Mouse (Mus musculus) neural tube, embryonic 13.5 days (tissue): ENCODE data around the gene Acap1. TPM values are rescaled to one million over a fixed set of nuclear protein-coding genes. Genes with fewer than 3 reads are reported as not detected.

ENCODE experiments used
- ATAC-seq: fragments of 200-750 bp; cut with Nextera tagmentation; 2 replicates; pipeline ENCODE4 v1.8.0; 2017; ENCODE audit warnings: low read depth, mild to moderate bottlenecking, moderate TSS enrichment, moderate library complexity
- H3K27ac ChIP-seq: fragments of 300-500 bp; sonication (generic); replicated peaks from 2 replicates; pipeline ENCODE4 v1.5.1; 2015; ENCODE audit warnings: moderate library complexity, mild to moderate bottlenecking, inconsistent platforms
- H3K27me3 ChIP-seq: fragments of 300-500 bp; sonication (generic); 2 replicates; pipeline ENCODE4 v1.6.1; 2015; ENCODE audit warnings: mild to moderate bottlenecking, inconsistent platforms
- H3K36me3 ChIP-seq: fragments of 300-500 bp; sonication (generic); 2 replicates; pipeline ENCODE4 v1.6.1; 2015; ENCODE audit warnings: mild to moderate bottlenecking, inconsistent platforms
- H3K4me1 ChIP-seq: fragments of 300-500 bp; sonication (generic); replicated peaks from 2 replicates; pipeline ENCODE4 v1.6.1; 2015; ENCODE audit warnings: inconsistent platforms
- H3K4me2 ChIP-seq: fragments of 300-500 bp; sonication (generic); 2 replicates; pipeline ENCODE4 v1.6.1; 2015; ENCODE audit warnings: inconsistent platforms, mild to moderate bottlenecking, moderate library complexity
- H3K4me3 ChIP-seq: fragments of 300-500 bp; sonication (generic); 2 replicates; pipeline ENCODE4 v1.5.1; 2015; ENCODE audit warnings: mild to moderate bottlenecking, inconsistent platforms
- H3K9ac ChIP-seq: fragments of 300-500 bp; sonication (generic); 2 replicates; pipeline ENCODE4 v1.6.1; 2015; ENCODE audit warnings: moderate library complexity, mild to moderate bottlenecking, inconsistent platforms
- H3K9me3 ChIP-seq: fragments of 300-500 bp; sonication (generic); 2 replicates; pipeline ENCODE4 v1.6.1; 2016; ENCODE audit warnings: inconsistent platforms
- WGBS: fragments of 180-500 bp; shearing (Covaris S2); methylation state at CpG from one replicate; pipeline ENCODE4 v1.1.7; 2015; 5-methylcytosine and 5-hydroxymethylcytosine counted together
- microRNA-seq: library from miRNA; unstranded; fragments of <30 nt; microRNA quantifications from one replicate; pipeline ENCODE4, GENCODE M21; 2016
- polyA plus RNA-seq: library from polyadenylated mRNA; unstranded; fragments of >200 nt; fragmentation: Nextera tagmentation; extraction: Ambion mirVana; gene quantifications from 2 replicates; pipeline ENCODE4 v1.2.1, GENCODE M21; 2015

Acap1 gene
- polyA plus RNA-seq, 1 experiment from 2014 or later = 0.80 TPM

DNA sequence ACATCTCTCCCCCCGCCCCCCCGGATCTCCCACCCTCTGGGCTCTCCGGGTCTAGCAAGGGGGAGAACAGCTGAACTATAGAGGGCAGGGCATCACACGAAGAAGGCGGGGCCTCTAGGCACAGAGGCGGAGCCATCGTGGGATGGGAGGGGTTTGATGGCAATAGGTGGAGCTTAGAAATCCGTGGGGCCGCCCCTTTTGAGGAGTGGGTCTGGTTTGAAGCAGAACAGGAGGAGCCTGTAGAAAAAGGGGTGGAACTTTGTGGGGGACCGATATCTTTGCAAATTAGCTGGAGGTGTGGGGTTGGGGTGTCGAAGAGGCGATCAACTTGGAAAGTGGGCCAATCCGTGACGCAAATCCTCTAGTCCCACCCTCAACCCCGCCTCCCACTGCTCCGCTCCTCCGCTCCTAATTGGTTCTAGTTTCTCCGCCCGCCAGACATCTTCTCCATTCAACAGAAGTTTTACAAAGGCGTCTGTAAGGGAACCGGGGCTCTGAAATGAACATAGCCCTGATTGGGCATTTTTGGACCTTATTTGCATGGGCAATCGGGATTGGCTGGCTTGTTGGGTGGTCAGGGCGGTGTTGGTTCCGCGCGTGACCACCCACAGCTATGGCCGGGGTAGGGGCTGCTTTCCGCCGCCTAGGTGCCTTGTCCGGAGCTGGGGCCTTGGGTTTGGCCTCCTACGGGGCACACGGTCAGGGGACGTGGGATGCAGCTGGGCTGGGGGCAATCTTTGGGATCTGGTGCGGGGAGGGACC, 57.2 kb downstream of the Acap1 start, which contains the start of gene Tmem256:
Gene Tmem256, plus strand, starts transcription at position 563 of the 762 bp plus-strand sequence.
- H3K9ac ChIP-seq = peak within 1 kb of the TSS; percentile 97
- peak within 1 kb of the TSS; percentile 99 for H3K4me2 ChIP-seq
- WGBS = under 1% methylated on average over 34 of the region's 34 CpGs
- ATAC-seq = peak; percentile 92
- H3K27ac ChIP-seq = peak within 1 kb of the TSS; percentile 98
- peak within 1 kb of the TSS; percentile 93 for H3K4me3 ChIP-seq
- H3K27me3 ChIP-seq = no peaks in the 10 kb centered on the region
- peaks cover 39% of the 10 kb centered on the region for H3K4me1 ChIP-seq
- no peaks in the 10 kb centered on the region for H3K9me3 ChIP-seq
- peaks cover 7% of the 10 kb centered on the region for H3K36me3 ChIP-seq

DNA sequence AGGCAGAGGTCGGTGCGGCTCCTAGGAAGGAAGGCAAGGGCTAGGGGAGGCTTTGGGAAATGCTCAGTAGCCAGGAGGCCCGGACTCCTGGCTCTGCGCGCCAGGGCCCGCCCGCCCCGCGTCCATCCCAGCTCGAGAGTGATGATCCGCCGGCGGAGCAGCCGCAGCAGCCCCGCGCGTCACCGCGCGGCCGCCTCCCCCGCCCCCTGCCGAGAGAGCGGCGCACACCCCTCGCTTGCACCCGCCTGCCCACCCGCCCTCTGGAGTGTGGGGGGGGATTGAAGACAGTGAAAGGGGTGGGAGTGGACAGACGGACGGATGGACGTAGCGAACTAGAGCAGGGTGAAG, 57.8 kb downstream of the Acap1 start, which contains the start of gene Nlgn2:
Gene Nlgn2, minus strand, starts transcription at position 181 of the 348 bp plus-strand sequence.
- no peaks in the 10 kb centered on the region for H3K27me3 ChIP-seq
- H3K9me3 ChIP-seq = no peaks in the 10 kb centered on the region
- peaks cover 12% of the 10 kb centered on the region for H3K36me3 ChIP-seq
- H3K9ac ChIP-seq = peak within 1 kb of the TSS; percentile 97
- H3K27ac ChIP-seq = peak within 1 kb of the TSS; percentile 98
- H3K4me3 ChIP-seq = peak within 1 kb of the TSS; percentile 93
- peak; percentile 75 for ATAC-seq
- WGBS = 0% methylated on average over 32 of the region's 32 CpGs
- peaks cover 40% of the 10 kb centered on the region for H3K4me1 ChIP-seq
- H3K4me2 ChIP-seq = peak within 1 kb of the TSS; percentile 99

DNA sequence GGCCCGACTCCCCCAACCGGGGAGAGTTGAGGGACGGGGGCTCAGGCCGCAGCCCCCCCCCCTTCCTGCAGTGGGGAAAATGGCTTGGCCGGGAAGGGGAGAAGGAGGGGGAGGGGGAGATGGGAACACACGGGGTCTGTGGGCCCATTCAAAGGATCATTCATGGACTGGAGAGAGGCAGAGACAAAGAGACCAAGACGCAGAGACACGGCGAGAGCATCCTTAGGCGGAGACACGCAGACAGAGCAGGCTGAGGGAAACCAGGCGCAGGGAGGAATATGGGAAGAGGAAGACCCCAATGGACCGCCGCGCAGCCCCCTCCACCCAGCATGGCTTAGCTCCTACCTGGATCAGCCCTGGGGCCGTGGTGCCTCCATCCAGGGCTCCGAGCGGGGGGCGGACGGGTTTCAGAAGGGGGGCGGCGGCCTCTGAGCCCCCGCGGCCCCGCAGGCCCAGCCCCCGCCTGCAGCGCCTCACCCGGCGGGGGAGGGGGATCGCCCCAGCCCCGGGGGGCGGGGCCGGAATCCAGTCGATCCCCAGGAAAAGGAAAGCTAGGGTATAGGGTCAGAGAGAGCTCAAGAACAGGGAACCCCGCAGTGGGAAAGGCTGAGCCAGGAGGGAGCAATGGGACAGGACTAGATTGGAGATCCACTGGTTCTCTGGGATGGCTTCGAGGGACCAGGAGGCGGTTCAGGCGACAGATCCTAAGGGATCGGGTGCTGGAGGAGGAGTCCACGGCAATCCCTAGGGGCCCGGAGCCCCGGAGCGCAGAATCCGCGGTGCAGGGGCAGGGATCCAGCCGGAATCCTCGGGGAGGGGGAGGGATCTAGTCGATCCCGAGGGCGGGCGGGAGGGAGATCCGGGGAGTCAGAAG, 58.4 kb downstream of the Acap1 start:
- Histone ChIP-seq H3K9me3 (no peaks in the 10 kb centered on the region), H3K4me2 (peak overlapping the region; percentile 99), H3K36me3 (peaks cover 19% of the 10 kb centered on the region), H3K27me3 (no peaks in the 10 kb centered on the region), H3K9ac (peak overlapping the region; percentile 97), H3K27ac (peak overlapping the region; percentile 98), H3K4me1 (peaks cover 40% of the 10 kb centered on the region), H3K4me3 (peak overlapping the region; percentile 93)
- 1% methylated on average over 51 of the region's 52 CpGs for WGBS
- ATAC-seq = peak; percentile 4; the same call in 1 of the 2 replicates

DNA sequence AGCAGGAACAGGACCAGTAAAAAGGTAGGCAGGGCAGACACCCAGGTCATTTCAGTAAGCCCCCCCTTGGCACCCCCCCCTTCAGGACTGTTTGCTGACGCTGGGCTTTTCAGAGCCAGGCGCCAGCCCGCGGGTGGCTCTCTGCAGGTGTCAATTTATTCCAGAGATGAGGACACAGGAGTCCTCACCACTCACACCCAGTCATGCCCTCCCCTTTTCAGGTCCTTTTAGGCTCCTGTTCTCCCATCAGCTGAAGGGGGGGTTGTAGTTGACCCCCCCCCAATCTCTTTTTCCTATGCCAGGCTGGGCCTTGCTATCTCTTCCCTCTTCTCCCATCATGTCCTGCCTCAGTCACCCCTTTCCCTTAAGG, 59.4 kb downstream of the Acap1 start:
- Histone ChIP-seq H3K27me3 (no peaks in the 10 kb centered on the region), H3K9me3 (no peaks in the 10 kb centered on the region), H3K4me2 (peak overlapping the region; percentile 99), H3K4me1 (peaks cover 45% of the 10 kb centered on the region), H3K4me3 (peak overlapping the region; percentile 93), H3K36me3 (peaks cover 27% of the 10 kb centered on the region), H3K9ac (peak overlapping the region; percentile 97), H3K27ac (peak overlapping the region; percentile 98)
- ATAC-seq = no peak
- WGBS = 0% methylated on average over 4 of the region's 4 CpGs

DNA sequence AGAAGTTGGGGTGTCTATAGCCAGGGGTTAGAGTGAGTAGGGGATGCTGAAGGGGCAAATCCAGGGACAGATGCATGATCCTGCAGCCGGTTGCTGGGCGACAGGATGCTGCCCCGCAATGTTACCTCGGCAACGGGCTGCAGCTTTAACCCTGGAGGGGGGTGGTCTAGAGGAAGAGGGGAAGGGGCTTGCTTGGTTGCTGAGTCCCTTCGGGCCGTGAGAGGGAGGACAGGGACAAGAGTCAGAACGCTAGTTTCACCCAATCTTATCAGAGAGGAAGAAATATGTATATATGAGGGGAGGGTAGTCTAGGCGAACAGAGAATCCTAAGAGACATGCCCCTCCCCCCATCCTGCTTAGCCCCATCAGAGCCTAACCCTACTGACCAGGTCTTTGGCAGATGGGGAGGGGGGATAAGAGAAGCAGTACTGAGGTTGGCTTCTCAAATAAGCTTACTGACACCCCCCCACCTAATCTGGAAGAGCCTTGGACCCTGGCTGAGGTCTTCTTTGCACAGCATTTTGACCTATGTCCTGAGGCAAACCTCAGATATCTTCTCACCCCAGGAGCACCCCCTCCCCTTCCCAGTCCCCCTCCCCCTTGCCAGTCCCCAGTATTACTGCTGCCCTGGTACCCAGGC, 59.9 kb downstream of the Acap1 start:
- H3K36me3 ChIP-seq = peaks cover 32% of the 10 kb centered on the region
- H3K4me2 ChIP-seq = peak overlapping the region; percentile 99
- peak overlapping the region; percentile 97 for H3K9ac ChIP-seq
- H3K27ac ChIP-seq = peak overlapping the region; percentile 98
- H3K4me3 ChIP-seq = peak overlapping the region; percentile 93
- H3K4me1 ChIP-seq = peaks cover 46% of the 10 kb centered on the region
- ATAC-seq = no peak
- H3K9me3 ChIP-seq = no peaks in the 10 kb centered on the region
- no peaks in the 10 kb centered on the region for H3K27me3 ChIP-seq
- WGBS = 0% methylated on average over 9 of the region's 9 CpGs

DNA sequence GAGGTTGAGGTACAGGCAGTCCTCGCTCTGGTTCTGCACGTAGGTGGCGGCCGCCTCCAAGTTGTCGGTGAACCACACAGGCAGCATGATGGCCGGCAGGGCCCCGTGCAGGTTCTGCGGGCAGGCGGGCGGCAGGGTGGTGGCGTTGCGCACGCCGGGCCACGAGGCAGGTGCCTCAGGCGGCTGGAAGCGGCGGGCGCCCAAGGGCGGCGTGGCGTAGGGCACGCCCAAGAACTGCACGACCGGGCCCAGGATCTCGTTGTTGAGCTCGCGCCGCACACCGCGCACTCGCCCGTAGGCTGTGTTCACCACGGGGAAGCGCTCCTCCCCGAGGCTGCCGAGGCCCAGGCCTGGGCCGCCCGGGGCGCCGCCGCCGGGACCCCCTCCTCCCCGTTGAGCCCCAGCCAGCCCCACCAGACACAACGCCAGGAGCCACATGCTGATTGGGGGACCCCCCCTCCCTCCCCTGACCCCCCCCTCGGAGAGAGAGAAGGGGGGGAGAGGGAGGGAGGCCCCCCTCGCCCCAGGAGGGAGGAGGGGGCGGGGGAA, 61.3 kb downstream of the Acap1 start:
- peak overlapping the region; percentile 98 for H3K27ac ChIP-seq
- 5% methylated on average over 45 of the region's 48 CpGs for WGBS

DNA sequence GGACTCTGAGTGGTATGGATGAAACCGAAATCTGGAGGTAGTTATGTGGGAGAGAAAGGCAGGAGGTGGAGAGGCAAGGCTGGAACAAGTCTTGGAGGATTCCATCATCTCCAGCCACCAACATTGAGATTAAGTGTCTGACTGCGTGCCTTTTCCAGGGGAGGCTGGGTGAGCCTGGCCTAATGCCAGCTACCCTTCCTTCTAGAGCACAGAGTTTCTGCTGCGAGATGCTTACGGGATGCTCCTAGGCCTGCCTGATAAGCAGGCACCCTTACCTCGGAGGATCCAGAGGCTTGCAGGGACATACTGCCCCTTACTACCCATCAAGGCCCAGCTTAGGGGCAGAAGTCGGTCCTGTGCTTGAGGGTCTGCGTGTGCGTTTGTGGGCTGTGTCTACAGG, 61.8 kb downstream of the Acap1 start:
- H3K4me3 ChIP-seq = peak overlapping the region; percentile 93
- peak overlapping the region; percentile 98; the same call in 1 of the 2 replicates for H3K27ac ChIP-seq
- H3K9ac ChIP-seq = peak overlapping the region; percentile 97
- H3K36me3 ChIP-seq = peaks cover 46% of the 10 kb centered on the region
- whole genome bisulfite sequencing = 50% methylated on average over 8 of the region's 8 CpGs
- peak overlapping the region; percentile 99 for H3K4me2 ChIP-seq
- H3K27me3 ChIP-seq = no peaks in the 10 kb centered on the region
- H3K9me3 ChIP-seq = no peaks in the 10 kb centered on the region
- H3K4me1 ChIP-seq = peaks cover 47% of the 10 kb centered on the region
- no peak for ATAC-seq

More for the DNA sequence above, 61.3 kb downstream of the Acap1 start:
- peak overlapping the region; percentile 93 for H3K4me3 ChIP-seq
- H3K4me1 ChIP-seq = peaks cover 46% of the 10 kb centered on the region
- no peaks in the 10 kb centered on the region for H3K9me3 ChIP-seq
- ATAC-seq = no peak
- peaks cover 41% of the 10 kb centered on the region for H3K36me3 ChIP-seq
- H3K4me2 ChIP-seq = peak overlapping the region; percentile 99
- H3K27me3 ChIP-seq = no peaks in the 10 kb centered on the region
- H3K9ac ChIP-seq = peak overlapping the region; percentile 97

Small RNA genes lying within 50 kb of the gene (microRNA-seq; reads per million reads assigned to microRNA genes)
- gene Mir6924 = not detected

Other genes starting within 250 kb of the Acap1 start
- not detected in 2 replicates for gene Sox15, start 240.2 kb downstream of the Acap1 start, polyA plus RNA-seq
- 83.2 and 92.1 TPM in 2 replicates for gene Mpdu1, start 232.9 kb downstream of the Acap1 start, polyA plus RNA-seq
- gene Cd68, start 229.4 kb downstream of the Acap1 start, polyA plus RNA-seq = 9.8 and 11.3 TPM in 2 replicates
- gene Eif4a1, start 223.1 kb downstream of the Acap1 start, polyA plus RNA-seq = 525 and 528 TPM in 2 replicates
- 99.8 and 105 TPM in 2 replicates for gene Senp3, start 213.5 kb downstream of the Acap1 start, polyA plus RNA-seq
- gene Tnfsf13, start 209.8 kb downstream of the Acap1 start, polyA plus RNA-seq = 0.74 and 0.77 TPM in 2 replicates
- 3.3 and 3.5 TPM in 2 replicates for gene Tnfsf12, start 199.7 kb downstream of the Acap1 start, polyA plus RNA-seq
- 1.4 and 1.8 TPM in 2 replicates for gene Tnfsfm13, start 199.4 kb downstream of the Acap1 start, polyA plus RNA-seq
- 22.9 and 27.2 TPM in 2 replicates for gene Polr2a, start 136.9 kb downstream of the Acap1 start, polyA plus RNA-seq
- 0.13 TPM in 1 of 2 replicates, not detected in the other for gene Slc35g3, start 133.6 kb downstream of the Acap1 start, polyA plus RNA-seq
- gene Zbtb4, start 129.6 kb downstream of the Acap1 start, polyA plus RNA-seq = 2.5 and 2.9 TPM in 2 replicates
- gene Chrnb1, start 99.6 kb downstream of the Acap1 start, polyA plus RNA-seq = 2.4 and 4.5 TPM in 2 replicates
- gene Fgf11, start 93.7 kb downstream of the Acap1 start, polyA plus RNA-seq = 6.8 and 8.9 TPM in 2 replicates
- gene Tmem102, start 89.9 kb downstream of the Acap1 start, polyA plus RNA-seq = 0.74 and 1.4 TPM in 2 replicates
- gene Gm39566, start 80.2 kb downstream of the Acap1 start, polyA plus RNA-seq = not detected in 2 replicates
- not detected in 2 replicates for gene Spem2, start 77.1 kb downstream of the Acap1 start, polyA plus RNA-seq
- 0.43 and 0.98 TPM in 2 replicates for gene Spem1, start 73.4 kb downstream of the Acap1 start, polyA plus RNA-seq
- gene Nlgn2, start 57.8 kb downstream of the Acap1 start, polyA plus RNA-seq = 17.1 and 18.1 TPM in 2 replicates
- 321 and 416 TPM in 2 replicates for gene Tmem256, start 57.0 kb downstream of the Acap1 start, polyA plus RNA-seq
- gene Plscr3, start 49.2 kb downstream of the Acap1 start, polyA plus RNA-seq = 62.5 and 65.6 TPM in 2 replicates
- gene Tnk1, start 36.8 kb downstream of the Acap1 start, polyA plus RNA-seq = 0.29 and 0.51 TPM in 2 replicates
- gene Tmem95, start 17.5 kb downstream of the Acap1 start, polyA plus RNA-seq = not detected in 2 replicates
- gene Kctd11, start 14.1 kb downstream of the Acap1 start, polyA plus RNA-seq = 2.0 and 3.3 TPM in 2 replicates
- 10.9 and 11.7 TPM in 2 replicates for gene 2810408A11Rik, start 5.4 kb upstream of the Acap1 start, polyA plus RNA-seq
- 13.8 and 20.5 TPM in 2 replicates for gene Neurl4, start 5.5 kb upstream of the Acap1 start, polyA plus RNA-seq
- gene Gps2, start 18.3 kb upstream of the Acap1 start, polyA plus RNA-seq = 60.4 and 76.5 TPM in 2 replicates
- 1,157 and 1,178 TPM in 2 replicates for gene Eif5a, start 26.4 kb upstream of the Acap1 start, polyA plus RNA-seq
- gene Ybx2, start 40.3 kb upstream of the Acap1 start, polyA plus RNA-seq = 4.7 and 5.0 TPM in 2 replicates
- 3.6 and 6.4 TPM in 2 replicates for gene Slc2a4, start 52.6 kb upstream of the Acap1 start, polyA plus RNA-seq
- gene Cldn7, start 69.2 kb upstream of the Acap1 start, polyA plus RNA-seq = 0.33 and 1.7 TPM in 2 replicates
- 21.5 and 22.5 TPM in 2 replicates for gene Ctdnep1, start 85.6 kb upstream of the Acap1 start, polyA plus RNA-seq
- 160 and 162 TPM in 2 replicates for gene Elp5, start 87.0 kb upstream of the Acap1 start, polyA plus RNA-seq
- 679 and 746 TPM in 2 replicates for gene Gabarap, start 95.6 kb upstream of the Acap1 start, polyA plus RNA-seq
- gene Phf23, start 100.2 kb upstream of the Acap1 start, polyA plus RNA-seq = 74.2 and 76.3 TPM in 2 replicates
- gene Dvl2, start 105.1 kb upstream of the Acap1 start, polyA plus RNA-seq = 26.7 and 28.8 TPM in 2 replicates
- 58.2 and 60.9 TPM in 2 replicates for gene Acadvl, start 119.9 kb upstream of the Acap1 start, polyA plus RNA-seq
- gene Dlg4, start 121.4 kb upstream of the Acap1 start, polyA plus RNA-seq = 23.1 and 23.5 TPM in 2 replicates
- 1.4 and 2.6 TPM in 2 replicates for gene Asgr1, start 158.5 kb upstream of the Acap1 start, polyA plus RNA-seq
- gene Asgr2, start 197.1 kb upstream of the Acap1 start, polyA plus RNA-seq = 0.39 TPM in 1 of 2 replicates, not detected in the other
- 0.21 and 0.39 TPM in 2 replicates for gene Mgl2, start 234.8 kb upstream of the Acap1 start, polyA plus RNA-seq